Mouse (Mus musculus) E14TG2a.4 (cell line): Measurements from ENCODE around the gene Dhrs7.

Source experiments
- CTCF ChIP-seq: conservative IDR thresholded peaks from 2 replicates; pipeline ENCODE4 v1.5.1; 2014; ENCODE audit warnings: low read length
- NANOG ChIP-seq: IDR thresholded peaks from 2 replicates; pipeline ENCODE4 v1.6.1; 2014; ENCODE audit warnings: borderline replicate concordance, low read length, mixed read lengths
- POU5F1 ChIP-seq: IDR thresholded peaks from 2 replicates; pipeline ENCODE4 v1.6.1; 2014; ENCODE audit warnings: low read length, borderline replicate concordance

GRCm38 (mm10) chr12:72700013-72700412 is 35.3 kb upstream of the Dhrs7 start:
- TF ChIP-seq CTCF (no peak), NANOG (no peak), POU5F1 (no peak)
